Mouse (Mus musculus) gastrocnemius, postnatal 10 days (tissue): Measurements from ENCODE around the gene Snca. TPM values are rescaled to one million over a fixed set of nuclear protein-coding genes. Genes with fewer than 3 reads are reported as not detected.
"Not testable (repeated sequence)": the region's sequence is repeated elsewhere in the genome, so short reads cannot be mapped to it uniquely, and the experiment has no call there.

Source experiments
- DNase-seq: peaks from one replicate; pipeline ENCODE4 v3.0.0; 2021; ENCODE audit warnings: mixed read lengths
- total RNA-seq, 2 experiments: library from RNA; stranded (reverse); gene quantifications; 2 replicates each; pipeline ENCODE4 v1.2.3; 2021

Snca gene
- total RNA-seq, 2 experiments from 2014 or later: 3.5 to 6.1 TPM

DNA sequence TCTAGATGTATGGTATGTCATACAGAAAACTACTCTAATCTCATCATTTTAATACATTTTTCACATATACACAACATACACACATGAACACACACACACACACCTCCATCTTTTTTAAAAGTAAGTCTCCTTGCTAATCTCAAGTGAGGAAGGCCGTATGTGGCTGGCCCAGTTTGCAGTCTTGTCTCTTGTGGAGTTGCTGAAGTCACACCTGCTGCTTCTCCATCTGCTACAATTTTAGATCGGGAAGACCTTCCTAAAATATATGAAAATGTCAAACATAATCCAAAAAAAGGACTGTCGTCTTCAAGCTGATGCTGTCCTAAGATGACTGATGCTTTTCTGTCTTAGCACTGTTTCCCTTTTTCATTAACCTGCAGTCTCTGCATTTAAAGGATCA is 112.1 kb downstream of the Snca start:
- DNase-seq: no peak

DNA sequence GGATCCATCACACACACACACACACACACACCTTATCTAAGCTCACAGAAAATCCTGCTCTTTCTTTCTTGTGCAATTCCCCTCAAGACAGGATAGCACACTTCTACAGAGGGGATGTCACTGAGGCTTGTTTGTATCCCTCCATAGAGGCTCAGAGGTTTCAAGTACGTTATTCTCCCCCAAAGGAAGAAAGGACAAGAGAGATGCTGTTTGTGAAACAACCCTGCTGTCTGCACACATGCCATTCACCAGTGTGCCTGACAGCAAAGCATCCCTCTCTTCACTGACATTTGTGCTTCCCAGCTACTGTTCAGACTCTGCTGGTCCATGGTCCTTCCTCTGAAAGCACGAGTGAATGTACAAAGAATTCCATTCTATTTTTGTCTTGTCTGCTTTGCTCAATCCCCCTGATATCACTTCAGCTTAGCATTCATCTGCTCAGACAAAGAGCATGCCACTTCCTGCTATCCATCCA is 119.6 kb downstream of the Snca start:
- DNase-seq: no peak

GRCm38 (mm10) chr6:60698072-60698471 is 131.6 kb downstream of the Snca start:
- no peak for DNase-seq

DNA sequence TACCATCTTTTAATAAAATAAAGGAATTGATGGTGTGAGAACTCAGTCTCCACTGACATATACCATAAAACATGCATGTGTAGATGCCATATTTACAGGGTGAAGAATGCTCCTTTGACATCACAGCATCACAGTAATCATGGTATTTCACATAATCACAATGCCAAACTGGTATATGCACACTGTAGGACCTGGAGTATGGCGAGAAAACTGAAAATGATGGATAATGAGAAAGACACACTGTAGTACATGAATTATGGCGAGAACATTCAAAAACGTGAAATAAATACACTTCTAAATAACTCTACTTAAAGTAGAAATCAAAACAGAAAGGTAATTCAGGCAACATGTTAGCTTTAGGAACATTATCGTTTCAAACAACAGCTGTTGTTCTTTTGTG is 142.6 kb downstream of the Snca start:
- not testable (repeated sequence) for DNase-seq

GRCm38 (mm10) chr6:60682233-60682632 is 147.4 kb downstream of the Snca start:
- DNase-seq: no peak

Other genes with a start within 250 kb of the Snca start
- gene Mmrn1, start 95.1 kb upstream of the Snca start, total RNA-seq: 1 to 10 TPM; 1.2 to 1.4 TPM